Mouse (Mus musculus) ovary, postnatal 14 days (tissue): ENCODE results near the gene 9130213A22Rik.

Experiments used
- DNase-seq: peaks from one replicate; pipeline ENCODE4 v3.0.0; 2022; ENCODE audit warnings: low spot score

Gene 9130213A22Rik

DNA sequence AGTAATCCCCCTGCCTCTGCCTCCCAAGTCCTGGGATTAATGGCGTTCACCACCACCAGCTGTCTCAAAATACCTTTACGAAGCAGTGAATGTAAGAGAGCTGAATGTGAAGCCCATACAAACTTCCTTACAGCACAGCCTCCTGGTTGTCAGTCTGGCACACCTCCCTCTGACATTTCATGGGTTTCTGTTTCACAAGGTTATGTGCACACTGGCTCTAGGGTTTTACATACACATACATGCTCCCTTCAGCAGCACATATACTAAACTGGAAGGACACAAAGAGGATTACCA lies 47.7 kb downstream of the 9130213A22Rik start:
- DNase-seq: no peak

DNA sequence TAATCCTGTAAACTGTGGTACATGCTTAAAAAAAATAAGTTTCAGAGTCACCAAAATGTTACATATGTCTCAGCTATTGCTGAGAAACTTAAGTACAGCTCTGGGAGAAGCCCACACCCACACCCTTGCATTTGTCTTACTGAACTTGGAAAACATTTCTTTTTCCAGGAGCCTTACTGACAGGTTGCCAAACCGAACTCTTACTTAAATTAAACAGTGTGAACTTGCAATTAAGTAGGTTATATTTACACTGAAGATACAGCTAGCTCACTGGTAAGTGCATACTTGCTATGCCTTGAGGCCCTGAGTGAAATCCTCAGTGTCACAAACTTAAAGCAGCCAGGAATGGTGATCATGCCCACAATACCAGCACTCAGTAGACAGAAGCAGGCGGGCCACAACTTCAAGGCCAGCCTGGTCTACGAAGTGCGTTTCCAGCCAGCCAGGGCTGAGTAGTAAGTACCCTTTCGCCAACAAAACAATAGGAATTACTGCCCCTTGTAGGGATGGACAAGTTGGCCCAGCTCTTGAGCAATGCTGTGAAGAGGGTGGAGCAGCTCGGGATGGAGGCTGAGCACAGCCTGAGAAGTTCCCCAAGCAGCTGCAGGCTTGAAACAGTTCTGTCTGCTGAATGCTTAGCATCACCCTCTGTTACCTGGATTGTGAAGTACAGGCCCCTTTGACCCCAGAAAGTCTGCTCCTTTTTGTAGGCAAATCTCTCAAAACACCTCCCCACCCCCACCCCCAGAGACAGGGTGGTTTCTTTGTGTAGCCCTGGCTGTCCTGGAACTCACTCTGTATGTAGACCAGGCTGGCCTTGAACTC lies 48.2 kb downstream of the 9130213A22Rik start:
- DNase-seq: no peak

DNA sequence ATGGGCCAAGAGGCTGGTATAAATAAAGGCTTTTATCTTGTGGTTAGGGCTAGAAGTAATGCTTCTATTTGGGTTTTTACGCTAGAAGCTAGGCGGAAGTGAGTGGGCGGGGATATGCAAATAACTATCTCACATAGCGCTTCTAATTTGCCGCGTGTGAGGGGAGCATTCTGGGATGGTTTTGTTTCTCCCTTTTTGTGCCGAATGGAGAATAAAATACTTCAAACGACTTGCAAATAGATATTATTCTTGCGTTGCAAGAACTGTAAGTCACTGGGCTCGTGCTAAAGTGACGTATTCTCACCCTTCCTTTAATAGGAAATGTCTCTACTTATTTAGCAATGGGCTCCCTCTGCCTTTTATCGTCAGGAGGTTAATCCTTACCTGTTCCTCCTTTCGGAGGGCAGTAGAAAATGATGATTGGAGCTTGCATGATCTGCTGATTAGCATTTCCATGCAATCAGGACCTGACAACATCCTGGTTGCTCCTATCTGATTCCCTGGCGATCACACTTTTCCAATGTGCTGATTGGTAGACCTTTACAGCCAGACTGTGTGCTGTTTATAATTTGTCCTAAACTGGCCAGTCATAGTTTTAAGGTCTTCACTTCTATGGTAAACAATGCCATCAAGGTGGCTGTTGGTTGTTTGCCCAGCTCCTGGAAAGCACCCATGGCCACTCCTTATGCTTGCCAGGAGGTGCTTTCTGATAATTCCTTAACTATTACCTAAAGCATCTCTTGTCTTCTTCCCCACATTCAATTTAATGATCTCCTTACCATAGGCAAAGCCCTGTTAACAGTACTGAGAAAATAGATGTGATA lies 49.1 kb downstream of the 9130213A22Rik start:
- DNase-seq: peak; percentile 75

DNA sequence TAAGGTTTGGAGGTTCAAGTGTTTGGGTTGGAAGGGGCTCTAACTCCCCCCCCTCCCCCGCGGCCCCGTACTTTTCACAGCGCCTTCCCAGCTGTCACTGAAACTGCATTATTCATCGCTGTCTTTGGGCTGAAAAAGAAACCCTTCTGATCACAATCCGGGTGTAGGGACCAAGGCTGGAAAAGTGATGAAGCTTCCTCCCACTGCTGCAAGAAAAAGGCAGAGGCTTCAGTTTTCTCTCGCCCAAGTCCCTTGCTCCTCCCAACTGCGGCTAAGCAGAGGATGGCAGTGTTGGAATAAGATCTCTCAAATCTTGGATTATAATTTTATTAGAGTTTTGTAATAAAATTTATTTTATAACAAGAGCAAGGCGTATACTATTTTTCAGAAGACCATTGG lies 49.7 kb downstream of the 9130213A22Rik start:
- DNase-seq: no peak

GRCm38 (mm10) chr11:69072234-69072633 lies 50.2 kb downstream of the 9130213A22Rik start:
- no peak for DNase-seq

DNA sequence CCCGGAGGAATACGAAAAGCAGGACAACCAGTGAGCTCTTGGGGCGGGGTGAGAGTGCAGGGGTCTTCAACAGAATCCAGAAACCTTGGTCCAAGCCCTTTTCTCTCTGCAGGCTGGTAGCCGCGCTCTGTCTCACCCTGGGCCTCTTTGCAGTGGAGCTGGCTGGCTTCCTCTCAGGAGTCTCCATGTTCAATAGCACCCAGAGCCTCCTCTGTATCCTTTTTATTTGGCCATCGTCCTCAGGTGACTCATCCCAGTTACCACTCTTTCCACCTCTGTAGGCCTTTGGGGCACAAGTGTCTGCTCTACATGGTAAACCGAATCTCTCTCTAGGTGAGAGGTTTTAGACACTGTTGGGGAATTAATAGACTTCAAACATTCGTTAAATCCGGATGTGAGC lies 51.1 kb downstream of the 9130213A22Rik start:
- no peak for DNase-seq

- DNase-seq: peak; percentile 91
Measured at GRCm38 (mm10) chr11:69070590-69071222, 51.7 kb downstream of the 9130213A22Rik start, which contains the start of gene Tmem107. TSS of gene Tmem107 (plus strand) at chr11:69070806.

DNA sequence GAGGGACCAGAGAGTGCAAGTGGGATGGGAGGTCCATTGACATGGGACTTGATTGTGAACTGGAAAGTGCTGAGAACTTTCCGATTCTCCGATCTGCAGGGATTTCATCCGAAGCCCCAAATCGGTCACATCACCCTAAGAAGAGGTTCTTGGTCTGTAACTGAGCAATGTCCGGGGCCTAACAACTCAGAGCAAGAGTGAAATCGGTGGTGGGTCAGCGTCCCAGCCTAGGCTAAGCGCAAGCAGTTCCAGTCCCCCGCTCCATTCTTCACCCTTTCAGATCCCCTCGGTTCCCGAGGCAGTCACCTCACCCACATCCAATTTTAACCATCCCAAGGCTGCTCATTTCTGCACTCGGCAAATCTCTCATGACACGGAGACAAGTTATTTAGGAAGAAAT lies 52.3 kb downstream of the 9130213A22Rik start:
- DNase-seq: no peak
